Mouse (Mus musculus): ENCODE results near the gene Ebf1. TPM values are rescaled to one million over a fixed set of nuclear protein-coding genes. Genes with fewer than 3 reads are reported as not detected.

Ebf1 gene
- polyA plus RNA-seq, 1 experiment: 26.6 TPM

DNA sequence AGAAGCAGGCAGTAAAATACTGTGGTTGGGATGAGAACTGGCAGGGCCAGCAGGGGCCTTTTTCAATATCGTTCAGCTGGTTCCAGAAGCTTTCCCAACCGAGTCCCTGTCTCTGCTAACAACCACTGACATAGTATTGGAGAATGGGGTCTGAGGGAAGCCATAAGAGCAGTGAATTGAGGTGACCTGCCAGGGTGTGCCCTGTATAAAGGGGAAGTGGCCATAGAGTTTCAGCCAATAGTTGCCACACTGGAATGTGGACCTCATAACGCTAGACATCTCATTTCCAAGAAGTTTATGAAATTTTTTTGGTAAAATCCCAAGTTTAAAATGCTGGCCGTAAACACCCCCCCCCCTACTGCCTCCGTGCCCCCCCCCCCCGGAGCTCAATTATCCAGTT, 193.9 kb downstream of the Ebf1 start:
- Histone ChIP-seq H3K4me1 (ENCODE audit: control insufficient read depth, insufficient read depth, insufficient read length) (no peaks in the 10 kb centered on the region), H3K36me3 (ENCODE audit: control insufficient read depth, insufficient read depth, low read length) (no peaks in the 10 kb centered on the region), H3K4me3 (ENCODE audit: extremely low read depth, insufficient read depth, insufficient read length) (no peak overlapping the region), H3K27me3 (ENCODE audit: control insufficient read depth, insufficient read depth, low read length) (no peaks in the 10 kb centered on the region), H3K27ac (ENCODE audit: insufficient read depth, low read length) (no peak overlapping the region)
- no peak for TF ChIP-seq CTCF (IDR thresholded peaks at IDR 0.05; ENCODE audit: extremely low read depth, insufficient read depth, insufficient read length, insufficient replicate concordance)
- WGBS: 78% methylated on average over 6 of the region's 6 CpGs
- DNase-seq (ENCODE audit: low read depth in 1 of 2, low spot score in 2 of 2): no peak

- WGBS: 87% methylated on average over 5 of the region's 5 CpGs
- no peak for DNase-seq (ENCODE audit: low read depth in 1 of 2, low spot score in 2 of 2)
- no peaks in the 10 kb centered on the region for H3K36me3 ChIP-seq (ENCODE audit: control insufficient read depth, insufficient read depth, low read length)
These were observed 195.2 kb downstream of the Ebf1 start for GRCm38 (mm10) chr11:44812193-44812746.

GRCm38 (mm10) chr11:44813534-44813933, 196.4 kb downstream of the Ebf1 start:
- TF ChIP-seq POLR2A (IDR thresholded peaks at IDR 0.05; ENCODE audit: low read depth, low read length): no peak
- TF ChIP-seq CTCF (IDR thresholded peaks at IDR 0.05; ENCODE audit: extremely low read depth, insufficient read depth, insufficient read length, insufficient replicate concordance): no peak
- Histone ChIP-seq H3K4me1 (ENCODE audit: control insufficient read depth, insufficient read depth, insufficient read length) (0 out of 2 replicates have a peak, but pooled peaks cover 2% of the 10 kb centered on the region), H3K36me3 (ENCODE audit: control insufficient read depth, insufficient read depth, low read length) (no peaks in the 10 kb centered on the region), H3K27ac (ENCODE audit: insufficient read depth, low read length) (no peak overlapping the region), H3K4me3 (ENCODE audit: extremely low read depth, insufficient read depth, insufficient read length) (no peak overlapping the region), H3K27me3 (ENCODE audit: control insufficient read depth, insufficient read depth, low read length) (no peaks in the 10 kb centered on the region)
- 93% methylated on average over 7 of the region's 7 CpGs for WGBS
- no peak for DNase-seq (ENCODE audit: low read depth in 1 of 2, low spot score in 2 of 2)

More at GRCm38 (mm10) chr11:44812193-44812746, 195.2 kb downstream of the Ebf1 start:
- no peak for TF ChIP-seq CTCF (IDR thresholded peaks at IDR 0.05; ENCODE audit: extremely low read depth, insufficient read depth, insufficient read length, insufficient replicate concordance)
- no peak for TF ChIP-seq POLR2A (IDR thresholded peaks at IDR 0.05; ENCODE audit: low read depth, low read length)
- Histone ChIP-seq H3K4me3 (ENCODE audit: extremely low read depth, insufficient read depth, insufficient read length) (no peak overlapping the region), H3K4me1 (ENCODE audit: control insufficient read depth, insufficient read depth, insufficient read length) (no peaks in the 10 kb centered on the region), H3K27ac (ENCODE audit: insufficient read depth, low read length) (no peak overlapping the region), H3K27me3 (ENCODE audit: control insufficient read depth, insufficient read depth, low read length) (no peaks in the 10 kb centered on the region)

DNA sequence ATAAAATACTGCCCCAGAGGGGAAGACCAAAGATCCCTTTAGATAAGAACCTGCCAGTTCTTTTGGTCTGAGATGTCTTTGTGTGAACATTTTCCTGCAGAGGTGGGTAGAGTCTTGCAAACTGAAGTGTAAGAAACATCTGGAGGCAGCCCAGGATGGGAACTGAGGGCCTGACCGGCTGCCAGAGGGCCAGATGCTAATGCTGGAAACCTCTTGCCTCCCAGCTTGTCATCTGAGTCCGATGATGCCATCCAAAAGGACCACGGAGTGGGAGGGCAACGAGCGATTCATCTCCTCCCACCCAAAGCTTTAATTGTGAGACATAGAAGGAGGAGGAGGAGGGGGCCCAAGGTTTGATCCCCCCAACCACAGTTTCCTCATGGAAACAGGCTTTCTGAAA, 197.7 kb downstream of the Ebf1 start:
- Histone ChIP-seq H3K27ac (ENCODE audit: insufficient read depth, low read length) (no peak overlapping the region), H3K27me3 (ENCODE audit: control insufficient read depth, insufficient read depth, low read length) (no peaks in the 10 kb centered on the region), H3K4me1 (ENCODE audit: control insufficient read depth, insufficient read depth, insufficient read length) (0 out of 2 replicates have a peak, but pooled peaks cover 2% of the 10 kb centered on the region), H3K4me3 (ENCODE audit: extremely low read depth, insufficient read depth, insufficient read length) (no peak overlapping the region), H3K36me3 (ENCODE audit: control insufficient read depth, insufficient read depth, low read length) (no peaks in the 10 kb centered on the region)
- 89% methylated on average over 5 of the region's 5 CpGs for WGBS
- DNase-seq (ENCODE audit: low read depth in 1 of 2, low spot score in 2 of 2): no peak
- TF ChIP-seq CTCF (IDR thresholded peaks at IDR 0.05; ENCODE audit: extremely low read depth, insufficient read depth, insufficient read length, insufficient replicate concordance): no peak

GRCm38 (mm10) chr11:44815991-44816390, 198.9 kb downstream of the Ebf1 start:
- no peaks in the 10 kb centered on the region for H3K27me3 ChIP-seq (ENCODE audit: control insufficient read depth, insufficient read depth, low read length)
- H3K27ac ChIP-seq (ENCODE audit: insufficient read depth, low read length): no peak overlapping the region
- DNase-seq (ENCODE audit: low read depth in 1 of 2, low spot score in 2 of 2): no peak
- 0 out of 2 replicates have a peak, but pooled peaks cover 2% of the 10 kb centered on the region for H3K4me1 ChIP-seq (ENCODE audit: control insufficient read depth, insufficient read depth, insufficient read length)
- TF ChIP-seq POLR2A (IDR thresholded peaks at IDR 0.05; ENCODE audit: low read depth, low read length): no peak
- TF ChIP-seq CTCF (IDR thresholded peaks at IDR 0.05; ENCODE audit: extremely low read depth, insufficient read depth, insufficient read length, insufficient replicate concordance): no peak
- WGBS: 92% methylated on average over 4 of the region's 4 CpGs
- H3K4me3 ChIP-seq (ENCODE audit: extremely low read depth, insufficient read depth, insufficient read length): no peak overlapping the region
- no peaks in the 10 kb centered on the region for H3K36me3 ChIP-seq (ENCODE audit: control insufficient read depth, insufficient read depth, low read length)

DNA sequence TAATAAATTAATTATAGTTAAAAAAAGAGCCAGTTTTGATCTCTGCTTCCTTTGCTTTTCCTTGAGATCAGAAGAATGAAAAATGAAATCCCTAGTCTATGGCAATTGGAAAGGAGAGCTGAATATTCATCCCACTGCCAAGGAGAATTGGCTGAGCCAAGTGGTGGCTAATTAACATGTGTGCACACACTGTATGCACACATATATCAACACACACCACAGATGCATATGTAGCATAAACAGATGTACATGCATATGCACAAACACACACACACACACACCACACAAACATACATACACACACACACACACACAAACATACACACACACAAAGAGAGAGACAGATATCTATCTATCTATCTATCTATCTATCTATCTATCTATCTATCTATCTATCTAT, 205.2 kb downstream of the Ebf1 start:
- TF ChIP-seq CTCF (IDR thresholded peaks at IDR 0.05; ENCODE audit: extremely low read depth, insufficient read depth, insufficient read length, insufficient replicate concordance): no peak

GRCm38 (mm10) chr11:44832227-44832939, 215.3 kb downstream of the Ebf1 start:
- DNase-seq (ENCODE audit: low read depth in 1 of 2, low spot score in 2 of 2): no peak
- Histone ChIP-seq H3K4me3 (ENCODE audit: extremely low read depth, insufficient read depth, insufficient read length) (no peak overlapping the region), H3K27me3 (ENCODE audit: control insufficient read depth, insufficient read depth, low read length) (no peaks in the 10 kb centered on the region), H3K36me3 (ENCODE audit: control insufficient read depth, insufficient read depth, low read length) (no peaks in the 10 kb centered on the region), H3K4me1 (ENCODE audit: control insufficient read depth, insufficient read depth, insufficient read length) (peaks cover 2% of the 10 kb centered on the region; the same call in 1 of the 2 replicates), H3K27ac (ENCODE audit: insufficient read depth, low read length) (no peak overlapping the region)
- TF ChIP-seq CTCF (IDR thresholded peaks at IDR 0.05; ENCODE audit: extremely low read depth, insufficient read depth, insufficient read length, insufficient replicate concordance) (no peak), POLR2A (IDR thresholded peaks at IDR 0.05; ENCODE audit: low read depth, low read length) (no peak)
- 75% methylated on average over 14 of the region's 14 CpGs for WGBS

More for the DNA sequence above, 205.2 kb downstream of the Ebf1 start:
- H3K27me3 ChIP-seq (ENCODE audit: control insufficient read depth, insufficient read depth, low read length): no peaks in the 10 kb centered on the region
- H3K4me3 ChIP-seq (ENCODE audit: extremely low read depth, insufficient read depth, insufficient read length): no peak overlapping the region
- no peak for DNase-seq (ENCODE audit: low read depth in 1 of 2, low spot score in 2 of 2)
- no peak overlapping the region for H3K27ac ChIP-seq (ENCODE audit: insufficient read depth, low read length)
- peaks cover 2% of the 10 kb centered on the region; the same call in 1 of the 2 replicates for H3K4me1 ChIP-seq (ENCODE audit: control insufficient read depth, insufficient read depth, insufficient read length)
- H3K36me3 ChIP-seq (ENCODE audit: control insufficient read depth, insufficient read depth, low read length): no peaks in the 10 kb centered on the region
